Mouse (Mus musculus) heart, embryonic 14.5 days (tissue): ENCODE measurements around the gene Dnajc16. TPM values are rescaled to one million over a fixed set of nuclear protein-coding genes. Genes with fewer than 3 reads are reported as not detected.

Source experiments
- ATAC-seq: fragments of 200-750 bp; cut with Nextera tagmentation; 2 replicates; pipeline ENCODE4 v1.8.0; 2017; ENCODE audit warnings: low read depth, moderate TSS enrichment; ENCODE audit not compliant: insufficient number of reproducible peaks, insufficient read depth, low FRiP score
- H3K27ac ChIP-seq, 2 experiments: fragments of 200-500 bp in 1 of 2; fragments of 300-500 bp in 1 of 2; sonication (generic) in 1 of 2; replicated peaks in 1 of 2; 2 replicates each; pipeline ENCODE4 v1.5.1; 2012 to 2014; ENCODE audit warnings: low read depth in 2 of 2, low read length in 2 of 2, control low read depth in 1 of 2, mild to moderate bottlenecking in 1 of 2, mixed read lengths in 1 of 2; ENCODE audit not compliant: control insufficient read depth in 1 of 2, insufficient read depth in 1 of 2
- H3K27me3 ChIP-seq: fragments of 300-500 bp; sonication (generic); 2 replicates; pipeline ENCODE4 v1.6.1; 2014; ENCODE audit warnings: mild to moderate bottlenecking, low read length, control low read depth; ENCODE audit not compliant: control insufficient read depth, insufficient read depth
- H3K36me3 ChIP-seq: fragments of 300-500 bp; sonication (generic); 2 replicates; pipeline ENCODE4 v1.6.1; 2014; ENCODE audit warnings: mild to moderate bottlenecking, control low read depth, low read length, mixed read lengths; ENCODE audit not compliant: control insufficient read depth, insufficient read depth
- H3K4me1 ChIP-seq, 2 experiments: fragments of 200-500 bp in 1 of 2; fragments of 300-500 bp in 1 of 2; sonication (generic) in 1 of 2; 2 replicates each; pipeline ENCODE4 v1.6.1; 2012 to 2014; ENCODE audit warnings: low read length in 2 of 2, control low read depth in 1 of 2, mixed read lengths in 1 of 2; ENCODE audit not compliant: control insufficient read depth in 2 of 2, insufficient read depth in 2 of 2
- H3K4me2 ChIP-seq: fragments of 300-500 bp; sonication (generic); 2 replicates; pipeline ENCODE4 v1.6.1; 2014; ENCODE audit warnings: mild to moderate bottlenecking, low read length
- H3K4me3 ChIP-seq, 2 experiments: fragments of 200-500 bp in 1 of 2; fragments of 300-500 bp in 1 of 2; sonication (generic) in 1 of 2; 2 replicates each; pipeline ENCODE4 v1.5.1; 2012 to 2014; ENCODE audit warnings: low read length in 2 of 2, mild to moderate bottlenecking in 2 of 2, control low read depth in 1 of 2, low read depth in 1 of 2, moderate library complexity in 1 of 2; ENCODE audit not compliant: control insufficient read depth in 1 of 2, insufficient read depth in 1 of 2
- H3K9ac ChIP-seq: fragments of 300-500 bp; sonication (generic); 2 replicates; pipeline ENCODE4 v1.6.1; 2014; ENCODE audit warnings: mild to moderate bottlenecking, low read length
- H3K9me3 ChIP-seq: fragments of 300-500 bp; sonication (generic); 2 replicates; pipeline ENCODE4 v1.6.1; 2016; ENCODE audit warnings: low read length, control low read depth; ENCODE audit not compliant: control insufficient read depth
- WGBS: fragments of 180-500 bp; shearing (Covaris S2); extraction: QIAGEN DNeasy Blood & Tissue Kit; methylation state at CpG from one replicate; pipeline ENCODE4 v1.1.7; 2014; 5-methylcytosine and 5-hydroxymethylcytosine counted together
- polyA plus RNA-seq: library from polyadenylated mRNA; unstranded; fragments of >200 nt; fragmentation: Nextera tagmentation; extraction: Ambion mirVana; gene quantifications from 2 replicates; pipeline ENCODE4 v1.2.1, GENCODE M21; 2014

Dnajc16 gene
- polyA plus RNA-seq, 1 experiment from 2014 or later, result 3.6 TPM

DNA sequence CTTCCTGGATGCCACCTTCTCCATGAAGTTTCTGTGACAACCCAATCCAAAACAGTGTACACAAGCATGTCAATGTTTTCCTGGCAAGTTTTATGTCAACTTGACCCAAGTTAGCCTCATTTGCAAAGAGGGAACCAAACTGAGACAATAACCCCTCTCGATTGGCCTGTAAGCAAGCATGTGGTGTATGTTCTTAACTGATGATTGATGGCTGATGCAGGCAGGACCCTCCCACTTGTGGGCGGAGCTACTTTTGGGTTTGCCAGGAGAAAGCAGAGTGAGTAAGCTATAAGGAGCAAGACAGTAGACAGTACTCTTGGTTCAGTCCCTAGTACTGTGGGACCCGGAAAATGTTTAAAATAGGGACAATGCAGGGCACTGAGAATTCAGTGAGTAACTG lies 32.2 kb upstream of the Dnajc16 start:
- Histone ChIP-seq H3K36me3 (no peaks in the 10 kb centered on the region), H3K4me3 (no peak overlapping the region), H3K4me1 (peaks cover 7 to 14% of the 10 kb centered on the region in 2 experiments), H3K9me3 (no peaks in the 10 kb centered on the region), H3K4me2 (no peak overlapping the region), H3K27ac (no peak overlapping the region), H3K9ac (no peak overlapping the region), H3K27me3 (no peaks in the 10 kb centered on the region)
- 55% methylated on average over 3 of the region's 3 CpGs for WGBS
- ATAC-seq, result no peak

DNA sequence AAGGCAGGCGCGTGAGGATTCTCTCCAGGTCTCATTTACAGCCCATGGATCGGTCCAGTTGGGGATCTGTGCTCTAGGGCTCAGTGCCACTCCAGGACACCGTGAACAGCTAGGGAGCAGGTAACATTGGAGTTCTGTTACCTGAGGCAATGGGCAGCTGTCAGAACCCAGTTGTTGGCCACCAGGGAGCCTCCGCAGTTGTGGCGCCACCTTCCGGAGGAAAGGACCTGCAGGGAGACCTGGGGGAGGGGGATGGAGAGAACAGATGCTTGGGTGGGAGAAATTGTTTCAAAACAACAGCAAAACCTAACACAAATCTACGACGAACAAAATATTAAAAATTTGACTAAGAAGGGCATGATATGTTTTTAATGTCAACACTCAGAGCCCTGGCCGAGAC lies 31.4 kb upstream of the Dnajc16 start:
- H3K9me3 ChIP-seq, result no peaks in the 10 kb centered on the region
- H3K27me3 ChIP-seq, result no peaks in the 10 kb centered on the region
- H3K9ac ChIP-seq, result no peak overlapping the region
- no peaks in the 10 kb centered on the region for H3K36me3 ChIP-seq
- H3K4me1 ChIP-seq, result peaks cover 4 to 7% of the 10 kb centered on the region in 2 experiments; a peak in 3 of 4 replicates
- no peak for ATAC-seq
- no peak overlapping the region for H3K4me2 ChIP-seq
- no peak overlapping the region for H3K27ac ChIP-seq
- WGBS, result 72% methylated on average over 10 of the region's 10 CpGs
- H3K4me3 ChIP-seq, result no peak overlapping the region

DNA sequence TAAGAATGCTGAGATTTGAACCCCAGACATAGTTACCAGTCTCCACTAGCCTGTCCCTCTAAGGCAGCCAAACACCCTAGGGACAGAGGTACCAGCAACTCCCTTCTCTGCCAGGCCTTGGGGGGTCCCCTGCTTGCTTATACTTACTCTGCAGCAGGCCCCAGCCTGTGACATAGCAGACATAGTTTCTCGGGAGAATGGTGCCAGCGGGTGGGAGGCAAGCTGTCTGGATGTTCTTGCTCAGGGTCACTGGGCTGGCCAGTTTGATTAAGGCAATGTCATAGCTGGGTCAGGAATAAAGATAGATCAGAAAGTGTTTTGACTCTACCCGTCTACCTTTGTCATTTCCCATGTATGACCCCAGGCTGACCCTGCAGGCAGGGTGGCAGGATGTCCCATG lies 30.4 kb upstream of the Dnajc16 start:
- Histone ChIP-seq H3K27me3 (no peaks in the 10 kb centered on the region), H3K4me3 (no peak overlapping the region), H3K4me1 (peaks cover 4 to 7% of the 10 kb centered on the region in 2 experiments; a peak in 3 of 4 replicates), H3K27ac (no peak overlapping the region), H3K36me3 (no peaks in the 10 kb centered on the region), H3K9ac (no peak overlapping the region), H3K9me3 (no peaks in the 10 kb centered on the region), H3K4me2 (no peak overlapping the region)
- no peak for ATAC-seq
- 13% methylated on average over 3 of the region's 3 CpGs for WGBS

DNA sequence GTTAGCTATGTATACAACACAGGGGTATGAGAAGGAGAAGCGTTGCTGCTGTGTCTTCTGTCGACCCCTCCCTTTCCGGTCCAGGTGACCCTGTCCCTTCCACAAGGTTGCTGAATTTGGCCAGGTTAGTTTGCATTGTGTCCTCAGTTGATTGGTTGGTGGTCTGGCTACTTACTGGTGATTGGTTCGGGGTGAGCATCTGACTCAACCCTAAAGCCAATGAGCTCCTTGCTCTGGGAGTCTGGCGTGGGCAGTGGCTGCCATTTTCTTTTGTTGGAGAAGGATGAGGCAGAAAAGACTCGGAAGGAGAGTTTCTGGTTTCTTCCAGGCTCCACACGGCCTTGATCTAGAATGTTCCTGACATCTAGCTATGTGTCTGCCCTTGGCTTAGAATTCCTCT lies 28.6 kb upstream of the Dnajc16 start:
- Histone ChIP-seq H3K4me1 (peaks cover 4 to 7% of the 10 kb centered on the region in 2 experiments; a peak in 3 of 4 replicates), H3K4me2 (no peak overlapping the region), H3K4me3 (no peak overlapping the region), H3K9me3 (no peaks in the 10 kb centered on the region), H3K36me3 (peaks cover 14% of the 10 kb centered on the region), H3K27me3 (no peaks in the 10 kb centered on the region), H3K9ac (no peak overlapping the region), H3K27ac (no peak overlapping the region)
- no peak for ATAC-seq
- 92% methylated on average over 7 of the region's 7 CpGs for WGBS

DNA sequence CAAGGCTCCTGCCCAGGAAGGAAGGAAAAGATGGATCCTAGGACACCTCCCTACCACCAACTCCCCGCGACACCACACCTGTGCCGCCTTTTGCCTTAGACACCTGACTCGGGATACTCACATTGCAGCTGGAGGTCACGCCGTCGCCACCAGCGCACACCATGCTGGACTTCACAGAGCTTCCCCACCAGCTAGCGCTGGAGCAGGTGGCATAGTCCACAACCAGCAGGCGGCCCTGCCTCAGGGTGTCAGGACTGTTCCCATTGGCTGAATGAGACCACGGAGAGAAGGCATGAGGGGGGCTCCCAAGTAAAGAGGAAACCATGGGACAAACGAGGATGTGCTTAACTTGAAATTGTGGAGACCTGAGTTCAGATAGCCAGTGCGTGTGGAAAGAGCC lies 28.1 kb upstream of the Dnajc16 start:
- Histone ChIP-seq H3K27me3 (no peaks in the 10 kb centered on the region), H3K9ac (no peak overlapping the region), H3K9me3 (no peaks in the 10 kb centered on the region), H3K4me1 (peaks cover 4 to 7% of the 10 kb centered on the region in 2 experiments; a peak in 3 of 4 replicates), H3K4me2 (no peak overlapping the region), H3K27ac (no peak overlapping the region), H3K4me3 (no peak overlapping the region), H3K36me3 (peaks cover 18% of the 10 kb centered on the region)
- 76% methylated on average over 13 of the region's 13 CpGs for WGBS
- ATAC-seq, result no peak

DNA sequence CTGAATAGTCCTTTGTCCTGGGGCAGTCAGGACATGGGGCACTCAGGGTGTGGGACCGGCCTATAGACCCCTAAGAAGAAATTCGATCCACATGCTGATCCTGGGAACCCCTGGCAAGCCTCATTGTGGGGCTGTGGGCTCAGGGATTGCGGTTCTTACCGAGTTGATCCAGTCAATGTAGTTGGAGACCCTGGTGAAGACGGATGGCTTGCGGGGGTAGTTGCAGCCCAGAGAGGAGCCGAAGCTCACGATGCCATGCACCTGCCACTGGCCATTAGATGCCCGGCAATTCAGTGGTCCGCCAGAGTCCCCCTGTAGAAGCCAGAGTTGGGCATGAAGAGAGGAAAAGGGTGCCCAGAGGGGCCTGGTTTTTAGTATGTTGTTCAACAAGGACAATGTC lies 27.0 kb upstream of the Dnajc16 start:
- no peak overlapping the region for H3K27ac ChIP-seq
- H3K36me3 ChIP-seq, result peaks cover 30% of the 10 kb centered on the region
- 80% methylated on average over 10 of the region's 10 CpGs for WGBS
- H3K4me1 ChIP-seq, result peaks cover 4 to 7% of the 10 kb centered on the region in 2 experiments; a peak in 3 of 4 replicates
- no peak overlapping the region for H3K4me2 ChIP-seq
- no peak overlapping the region for H3K4me3 ChIP-seq
- no peaks in the 10 kb centered on the region for H3K9me3 ChIP-seq
- ATAC-seq, result no peak
- no peaks in the 10 kb centered on the region for H3K27me3 ChIP-seq
- H3K9ac ChIP-seq, result no peak overlapping the region

DNA sequence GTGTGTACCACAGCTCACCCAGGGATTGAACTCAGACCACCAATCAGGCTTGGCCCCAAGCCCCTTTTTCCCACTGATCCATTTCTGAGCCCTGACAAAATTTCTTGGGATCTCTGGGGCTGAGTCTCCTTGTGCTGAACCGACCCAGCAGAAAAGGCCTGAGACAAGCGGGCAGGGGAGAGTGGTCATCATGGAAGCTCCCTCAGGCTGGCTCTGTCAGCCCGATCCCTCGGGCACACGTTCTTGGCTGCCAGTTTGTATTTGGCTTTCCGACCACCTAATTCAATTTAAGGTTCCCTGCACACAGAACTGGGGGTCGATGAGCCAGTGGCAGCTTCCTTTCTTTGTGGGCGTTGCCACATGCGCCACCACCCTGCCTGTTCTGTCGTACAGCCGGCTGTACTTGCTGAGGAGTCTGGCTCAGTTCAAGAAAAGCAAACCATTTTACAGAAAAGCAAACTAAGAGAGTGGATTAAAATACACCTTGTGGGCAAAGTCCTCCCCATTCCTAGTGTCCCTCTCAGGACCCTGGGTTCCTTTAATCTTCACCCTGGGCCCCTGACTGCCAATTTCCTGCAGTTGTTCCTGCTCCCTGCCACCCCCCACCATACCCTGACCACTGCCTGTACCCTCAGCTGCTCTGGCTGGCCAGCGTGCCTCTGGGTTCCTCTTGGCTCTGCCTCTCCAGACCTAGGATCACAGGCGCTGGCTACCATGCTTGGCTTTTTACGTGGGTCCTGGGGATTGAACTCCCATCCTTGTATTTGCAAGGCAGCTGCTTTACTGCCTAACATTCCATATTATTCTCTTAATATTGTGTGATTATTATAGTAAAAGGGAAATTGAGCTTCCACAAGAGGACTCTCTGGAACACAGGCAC lies 26.3 kb upstream of the Dnajc16 start:
- ATAC-seq, result no peak
- no peaks in the 10 kb centered on the region for H3K9me3 ChIP-seq
- no peak overlapping the region for H3K27ac ChIP-seq
- no peak overlapping the region for H3K9ac ChIP-seq
- H3K4me3 ChIP-seq, result no peak overlapping the region
- H3K4me1 ChIP-seq, result peaks cover 4 to 7% of the 10 kb centered on the region in 2 experiments; a peak in 3 of 4 replicates
- H3K36me3 ChIP-seq, result peaks cover 37% of the 10 kb centered on the region
- H3K4me2 ChIP-seq, result no peak overlapping the region
- 71% methylated on average over 14 of the region's 14 CpGs for WGBS
- no peaks in the 10 kb centered on the region for H3K27me3 ChIP-seq
